Mouse (Mus musculus): ENCODE results near the gene Entpd8.
A peak's percentile ranks its signal among the peaks of the same experiment; 100 is the strongest.

The Entpd8 gene

GRCm38 (mm10) chr2:25080076-25080475 lies at the start of gene Entpd8:
Entpd8 (plus strand) TSS chr2:25080304.
- DNase-seq, result no peak

- DNase-seq, result no peak
Measured at GRCm38 (mm10) chr2:25034994-25035393, 45.1 kb upstream of the Entpd8 start.

GRCm38 (mm10) chr2:25040089-25040488 lies 40.0 kb upstream of the Entpd8 start:
- DNase-seq, result no peak

- DNase-seq, result peak; percentile 78
Measured at GRCm38 (mm10) chr2:25050921-25051320, 29.2 kb upstream of the Entpd8 start.

GRCm38 (mm10) chr2:25051450-25051849 lies 28.7 kb upstream of the Entpd8 start:
- DNase-seq, result no peak

GRCm38 (mm10) chr2:25053101-25053500 lies 27.0 kb upstream of the Entpd8 start:
- no peak for DNase-seq

GRCm38 (mm10) chr2:25054221-25055067 lies 25.7 kb upstream of the Entpd8 start, which contains the start of gene Nsmf:
Nsmf (plus strand) TSS chr2:25054355.
- peak; percentile 90 for DNase-seq

- DNase-seq, result peak; percentile 88
Measured at GRCm38 (mm10) chr2:25055068-25055405, 25.1 kb upstream of the Entpd8 start.

- no peak for DNase-seq
Measured at GRCm38 (mm10) chr2:25055409-25056155, 24.5 kb upstream of the Entpd8 start.

GRCm38 (mm10) chr2:25058926-25059325 lies 21.2 kb upstream of the Entpd8 start:
- no peak for DNase-seq

GRCm38 (mm10) chr2:25063523-25063922 lies 16.6 kb upstream of the Entpd8 start:
- no peak for DNase-seq

GRCm38 (mm10) chr2:25064285-25064684 lies 15.8 kb upstream of the Entpd8 start:
- DNase-seq, result no peak

- DNase-seq, result no peak
Measured at GRCm38 (mm10) chr2:25065537-25065936, 14.6 kb upstream of the Entpd8 start.

- no peak for DNase-seq
Measured at GRCm38 (mm10) chr2:25066552-25066951, 13.6 kb upstream of the Entpd8 start.

GRCm38 (mm10) chr2:25069537-25069936 lies 10.6 kb upstream of the Entpd8 start:
- no peak for DNase-seq

- DNase-seq, result no peak
Measured at GRCm38 (mm10) chr2:25072398-25072797, 7.7 kb upstream of the Entpd8 start.

- DNase-seq, result no peak
Measured at GRCm38 (mm10) chr2:25075506-25075905, 4.6 kb upstream of the Entpd8 start.

- no peak for DNase-seq
Measured at GRCm38 (mm10) chr2:25078967-25079366, 1.1 kb upstream of the Entpd8 start.

- no peak for DNase-seq
Measured at GRCm38 (mm10) chr2:25083697-25084096, 3.6 kb downstream of the Entpd8 start.

GRCm38 (mm10) chr2:25085571-25085970 lies 5.5 kb downstream of the Entpd8 start:
- no peak for DNase-seq

GRCm38 (mm10) chr2:25087842-25088241 lies 7.7 kb downstream of the Entpd8 start:
- DNase-seq, result no peak

GRCm38 (mm10) chr2:25088636-25089035 lies 8.5 kb downstream of the Entpd8 start:
- DNase-seq, result no peak

- no peak for DNase-seq
Measured at GRCm38 (mm10) chr2:25094785-25095108, 14.6 kb downstream of the Entpd8 start.

- DNase-seq, result no peak
Measured at GRCm38 (mm10) chr2:25095109-25095850, 15.2 kb downstream of the Entpd8 start, which contains the start of gene Noxa1. Noxa1 (minus strand) TSS chr2:25095149.

All from layer of hippocampus, adult 9-11 months (tissue).